Mouse (Mus musculus) thymus, postnatal 36 days (tissue): ENCODE results near the gene Rinl.

Experiments used
- DNase-seq, 2 experiments: peaks; one replicate each; pipeline ENCODE4 v3.0.0; 2022; ENCODE audit warnings: mixed read lengths in 2 of 2

Rinl gene

GRCm38 (mm10) chr7:28788307-28789195 lies at the start of gene Rinl:
Rinl (plus strand) TSS chr7:28788969.
- DNase-seq, result peak; percentile 74 to 84

- no peak for DNase-seq
Observed at GRCm38 (mm10) chr7:28739829-28740228, 48.9 kb upstream of the Rinl start.

- no peak for DNase-seq
Observed at GRCm38 (mm10) chr7:28740949-28741348, 47.8 kb upstream of the Rinl start.

GRCm38 (mm10) chr7:28741368-28741708 lies 47.4 kb upstream of the Rinl start:
- no peak for DNase-seq

GRCm38 (mm10) chr7:28741709-28742438 lies 46.9 kb upstream of the Rinl start, which contains the start of the genes Mrps12 and Sars2:
Mrps12 (minus strand) TSS chr7:28741820.
Sars2 (plus strand) TSS chr7:28741992.
- DNase-seq, result peak; percentile 92 to 94

- DNase-seq, result no peak
Observed at GRCm38 (mm10) chr7:28749935-28750334, 38.8 kb upstream of the Rinl start.

GRCm38 (mm10) chr7:28756079-28756478 lies 32.7 kb upstream of the Rinl start, which contains the start of gene Ccer2:
Ccer2 (plus strand) TSS chr7:28756174.
- no peak for DNase-seq

- DNase-seq, result no peak
Observed at GRCm38 (mm10) chr7:28758623-28759022, 30.1 kb upstream of the Rinl start.

- no peak for DNase-seq
Observed at GRCm38 (mm10) chr7:28761907-28762306, 26.9 kb upstream of the Rinl start.

GRCm38 (mm10) chr7:28765211-28765610 lies 23.6 kb upstream of the Rinl start:
- no peak for DNase-seq

GRCm38 (mm10) chr7:28766173-28766879 lies 22.4 kb upstream of the Rinl start, which contains the start of gene Sirt2:
Sirt2 (plus strand) TSS chr7:28766735.
- peak; percentile 93 to 96 for DNase-seq

GRCm38 (mm10) chr7:28766910-28767309 lies 21.9 kb upstream of the Rinl start:
- DNase-seq, result no peak

- no peak for DNase-seq
Observed at GRCm38 (mm10) chr7:28767462-28767965, 21.3 kb upstream of the Rinl start, which contains the start of gene Nfkbib. Nfkbib (minus strand) TSS chr7:28767512.

- no peak for DNase-seq
Observed at GRCm38 (mm10) chr7:28769414-28769958, 19.3 kb upstream of the Rinl start.

GRCm38 (mm10) chr7:28770309-28770708 lies 18.5 kb upstream of the Rinl start:
- no peak for DNase-seq

GRCm38 (mm10) chr7:28771867-28772266 lies 16.9 kb upstream of the Rinl start:
- no peak for DNase-seq

GRCm38 (mm10) chr7:28773163-28773562 lies 15.6 kb upstream of the Rinl start:
- no peak for DNase-seq

GRCm38 (mm10) chr7:28774164-28774563 lies 14.6 kb upstream of the Rinl start:
- DNase-seq, result no peak

GRCm38 (mm10) chr7:28775129-28775528 lies 13.6 kb upstream of the Rinl start:
- DNase-seq, result no peak

GRCm38 (mm10) chr7:28778825-28779224 lies 9.9 kb upstream of the Rinl start:
- peak in 1 of 2 experiments; percentile 43 for DNase-seq

- DNase-seq, result peak; percentile 90 to 91
Observed at GRCm38 (mm10) chr7:28780067-28780658, 8.6 kb upstream of the Rinl start.

GRCm38 (mm10) chr7:28780857-28781256 lies 7.9 kb upstream of the Rinl start:
- peak in 1 of 2 experiments; percentile 82 for DNase-seq
